Mouse (Mus musculus): Measurements from ENCODE around the gene 4931414P19Rik. TPM values are rescaled to one million over a fixed set of nuclear protein-coding genes. Genes with fewer than 3 reads are reported as not detected.
A peak's percentile ranks its signal among the peaks of the same experiment; 100 is the strongest.

The 4931414P19Rik gene
- total RNA-seq, 2 experiments from 2014 or later = 4.2 to 4.9 TPM

DNA sequence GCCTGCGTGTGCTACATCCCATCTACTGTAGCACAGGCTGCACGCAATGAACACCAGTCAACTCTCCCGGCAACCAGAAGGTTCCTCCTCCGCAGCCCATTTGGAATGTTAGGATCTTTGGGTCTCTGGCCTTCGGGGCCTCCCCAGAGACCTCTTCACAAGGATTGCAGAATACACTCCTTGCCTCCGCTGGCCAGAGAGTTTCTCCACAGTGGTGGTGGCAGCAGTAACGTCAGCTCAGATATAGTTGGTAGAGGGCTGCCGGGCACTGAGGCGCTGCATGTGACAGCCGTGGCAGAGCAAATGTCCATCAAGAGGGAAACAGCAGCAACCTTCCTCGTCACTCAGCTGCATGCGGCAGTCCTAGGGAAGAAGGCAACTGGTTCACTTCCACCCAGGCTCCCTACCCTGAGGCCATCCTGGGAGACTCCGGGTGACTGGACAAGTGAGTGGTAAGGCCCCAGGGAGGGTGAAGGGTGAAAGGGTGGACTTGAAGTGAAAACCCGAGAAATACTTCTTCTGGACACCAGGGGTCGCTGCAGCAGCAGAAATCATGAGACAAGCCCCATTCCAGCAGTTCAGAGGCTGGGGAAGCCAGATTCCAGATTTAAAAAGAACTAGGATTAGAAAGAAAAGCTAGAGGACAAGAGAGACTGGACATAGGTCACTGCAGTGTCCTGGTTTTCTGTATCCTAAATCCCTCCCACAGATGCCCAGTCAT lies 36.9 kb downstream of the 4931414P19Rik start:
- intact Hi-C loops (cut with DNase I) = loop anchor here (1.0 kb wide), 1 partner anchor 72 kb away; the partner anchor contains the start of gene Cdh24
- peak; percentile 82 to 88 for DNase-seq

GRCm38 (mm10) chr14:54560527-54561242 lies 45.1 kb downstream of the 4931414P19Rik start:
- DNase-seq = no peak
- intact Hi-C loops (cut with DNase I) = no loop called here

- DNase-seq = no peak
- intact Hi-C loops (cut with DNase I) = no loop called here
These were observed 48.5 kb downstream of the 4931414P19Rik start for GRCm38 (mm10) chr14:54557330-54557729.

- peak; percentile 87 to 88 for DNase-seq
- intact Hi-C loops (cut with DNase I) = loop anchor here (2.0 kb wide), 1 partner anchor 33 kb away; no protein-coding TSS in a partner anchor
These were observed 51.6 kb downstream of the 4931414P19Rik start, which contains the start of gene Haus4 for GRCm38 (mm10) chr14:54553975-54554769. Gene Haus4, minus strand, starts transcription at chr14:54554616.

DNA sequence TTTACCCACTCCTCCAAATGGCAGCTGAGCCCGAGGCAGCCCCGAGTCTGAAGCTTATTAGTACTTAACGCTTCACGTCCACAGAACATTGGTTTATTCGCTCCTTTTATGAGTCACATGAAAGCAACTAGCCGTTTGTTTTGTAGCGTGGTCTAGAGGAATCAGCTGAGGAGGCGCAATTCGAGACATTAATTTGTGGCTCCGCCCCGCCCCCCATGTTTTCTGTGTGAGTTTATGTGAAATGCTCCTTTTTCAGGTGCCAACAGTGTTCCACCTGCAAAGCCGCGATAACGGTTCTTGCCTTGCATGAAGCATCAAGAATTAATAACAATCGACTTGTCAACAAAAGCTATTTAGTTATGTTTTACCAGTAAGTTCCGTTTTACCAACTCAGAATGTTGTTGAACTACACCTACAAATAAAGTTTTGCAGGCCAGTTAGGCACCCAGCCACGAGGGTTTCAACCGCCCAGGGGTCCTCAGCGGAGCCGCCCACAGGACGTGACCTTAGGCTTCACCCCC lies 52.3 kb downstream of the 4931414P19Rik start:
- no peak for DNase-seq
- intact Hi-C loops (cut with DNase I) = no loop called here

GRCm38 (mm10) chr14:54544703-54545102 lies 61.1 kb downstream of the 4931414P19Rik start:
- DNase-seq = no peak
- intact Hi-C loops (cut with DNase I) = no loop called here

DNA sequence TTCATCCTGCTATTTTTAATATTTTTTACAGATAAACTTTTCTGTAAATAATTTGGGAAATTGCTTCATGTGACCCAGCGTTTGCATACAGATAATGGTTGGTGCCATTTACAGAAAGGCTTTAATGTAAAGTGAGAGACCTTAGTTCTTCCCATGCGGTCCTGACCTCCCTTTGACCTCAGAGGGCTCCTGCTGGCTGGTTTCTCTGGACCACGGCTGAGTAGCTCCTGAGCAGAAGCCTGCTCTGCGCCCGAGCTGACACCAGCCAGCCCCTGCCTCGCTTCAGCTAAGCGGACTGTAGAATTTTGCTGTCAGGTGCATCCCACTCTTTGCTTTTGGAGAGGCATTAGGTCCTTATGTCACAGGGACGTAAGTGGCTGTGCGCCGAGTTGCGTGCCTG lies 65.0 kb downstream of the 4931414P19Rik start:
- intact Hi-C loops (cut with DNase I) = no loop called here
- DNase-seq = no peak

DNA sequence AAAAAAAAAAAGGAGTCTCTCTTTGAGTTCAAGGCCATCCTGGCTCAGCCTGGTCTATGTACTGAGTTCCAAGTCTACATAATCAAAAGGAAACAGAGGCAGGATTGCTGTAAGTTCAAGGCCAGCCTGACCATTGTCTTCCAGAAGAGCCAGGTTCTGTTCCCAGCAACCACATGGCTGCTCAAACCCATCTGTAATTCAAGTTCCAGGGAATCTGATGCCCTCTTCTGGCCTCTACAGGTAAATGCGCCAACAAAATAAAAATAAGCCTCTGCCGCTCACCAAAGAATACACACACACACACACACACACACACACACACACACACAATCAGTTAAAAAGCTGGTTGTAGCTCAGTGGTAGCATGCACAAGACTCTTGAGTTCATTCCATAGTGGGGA lies 67.2 kb downstream of the 4931414P19Rik start:
- intact Hi-C loops (cut with DNase I) = no loop called here

More for the DNA sequence above, 67.2 kb downstream of the 4931414P19Rik start:
- DNase-seq = no peak

Small RNAs within 50 kb of the gene (microRNA-seq; reads per million reads assigned to microRNA genes)
- 0 reads per million in 2 experiments for gene Mir686
- 0.35 to 0.47 reads per million in 2 experiments for gene Mir6948

Other genes with a start within 250 kb of the 4931414P19Rik start
- gene Oxa1l, start 245.2 kb downstream of the 4931414P19Rik start, total RNA-seq (2021) = 100 to 1,000 TPM; 121 to 125 TPM
- gene Slc7a7, start 188.2 kb downstream of the 4931414P19Rik start, total RNA-seq (2021) = 1 to 10 TPM; 6.6 to 8.1 TPM
- 100 to 1,000 TPM; 143 to 155 TPM for gene Mrpl52, start 179.1 kb downstream of the 4931414P19Rik start, total RNA-seq (2021)
- gene Mmp14, start 174.4 kb downstream of the 4931414P19Rik start, total RNA-seq (2021) = 100 to 1,000 TPM; 106 to 116 TPM
- 10 to 100 TPM; 87.9 to 91.3 TPM for gene Lrp10, start 141.9 kb downstream of the 4931414P19Rik start, total RNA-seq (2021)
- gene Rem2, start 129.9 kb downstream of the 4931414P19Rik start, total RNA-seq (2021) = not detected
- gene Prmt5, start 88.5 kb downstream of the 4931414P19Rik start, total RNA-seq (2021) = 10 to 100 TPM; 32.9 to 38.2 TPM
- 10 to 100 TPM; 15.0 to 15.8 TPM for gene Haus4, start 51.4 kb downstream of the 4931414P19Rik start, total RNA-seq (2021)
- gene Ajuba, start 28.4 kb downstream of the 4931414P19Rik start, total RNA-seq (2021) = 10 to 100 TPM; 14.5 to 16.0 TPM
- gene Psmb5, start 12.0 kb upstream of the 4931414P19Rik start, total RNA-seq (2021) = 100 to 1,000 TPM; 206 to 207 TPM
- gene Psmb11, start 15.4 kb upstream of the 4931414P19Rik start, total RNA-seq (2021) = not detected
- not detected for gene Gm17606, start 35.0 kb upstream of the 4931414P19Rik start, total RNA-seq (2021)
- gene Cdh24, start 35.4 kb upstream of the 4931414P19Rik start, total RNA-seq (2021) = 1 to 10 TPM; 1.3 TPM
- 10 to 100 TPM; 19.8 to 21.9 TPM for gene 1700123O20Rik, start 80.2 kb upstream of the 4931414P19Rik start, total RNA-seq (2021)
- 100 to 1,000 TPM; 104 to 114 TPM for gene Acin1, start 80.9 kb upstream of the 4931414P19Rik start, total RNA-seq (2021)
- under 1 TPM; 0.10 TPM for gene Gm29776, start 92.8 kb upstream of the 4931414P19Rik start, total RNA-seq (2021)
- not detected for gene Cebpe, start 106.2 kb upstream of the 4931414P19Rik start, total RNA-seq (2021)
- 1 to 10 TPM; 2.4 to 3.6 TPM for gene Slc7a8, start 176.0 kb upstream of the 4931414P19Rik start, total RNA-seq (2021)
- gene Rnf212b, start 208.1 kb upstream of the 4931414P19Rik start, total RNA-seq (2021) = not detected

Measured in heart, postnatal 10 days (tissue).